Mouse (Mus musculus) E14TG2a.4 (cell line): ENCODE data around the gene Atxn10.
A peak's percentile ranks its signal among the peaks of the same experiment; 100 is the strongest.

Experiments used
- H3K27me3 ChIP-seq: 2 replicates; pipeline ENCODE4 v1.6.1; 2014; ENCODE audit warnings: low read length, control low read depth; ENCODE audit not compliant: insufficient read depth
- H3K36me3 ChIP-seq: 2 replicates; pipeline ENCODE4 v1.6.1; 2014; ENCODE audit warnings: low read length, control low read depth; ENCODE audit not compliant: insufficient read depth
- H3K4me1 ChIP-seq: replicated peaks from 2 replicates; pipeline ENCODE4 v1.6.1; 2014; ENCODE audit warnings: low read depth, low read length, control low read depth
- H3K4me3 ChIP-seq: replicated peaks from 2 replicates; pipeline ENCODE4 v1.5.1; 2014; ENCODE audit warnings: mild to moderate bottlenecking, low read length
- H3K9me3 ChIP-seq: 2 replicates; pipeline ENCODE4 v1.6.1; 2014; ENCODE audit warnings: low read length, control low read depth
- CTCF ChIP-seq: conservative IDR thresholded peaks from 2 replicates; pipeline ENCODE4 v1.5.1; 2014; ENCODE audit warnings: low read length
- NANOG ChIP-seq: IDR thresholded peaks from 2 replicates; pipeline ENCODE4 v1.6.1; 2014; ENCODE audit warnings: borderline replicate concordance, low read length, mixed read lengths
- POU5F1 ChIP-seq: IDR thresholded peaks from 2 replicates; pipeline ENCODE4 v1.6.1; 2014; ENCODE audit warnings: low read length, borderline replicate concordance

The Atxn10 gene

DNA sequence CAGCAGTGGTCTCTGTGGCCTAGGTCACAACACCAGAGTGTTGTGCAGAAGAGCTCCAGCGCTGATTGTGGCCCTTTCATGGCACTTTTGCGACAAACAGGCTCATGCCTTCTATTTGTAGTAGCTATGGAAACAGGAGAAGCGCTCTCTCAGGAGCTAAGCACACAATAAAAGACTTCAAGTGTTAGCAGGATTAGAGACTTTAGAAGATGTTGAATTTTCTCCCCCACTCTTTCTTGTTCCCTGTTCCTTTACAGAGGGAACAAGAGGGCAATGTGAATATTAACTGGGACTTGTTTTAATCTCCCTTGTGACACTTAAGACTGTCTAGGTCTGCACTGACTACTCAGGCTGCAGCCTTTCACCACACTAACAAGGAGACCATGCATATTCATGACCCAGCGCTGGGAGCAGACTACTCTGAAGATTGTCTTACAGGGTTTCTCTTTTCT is 122.6 kb downstream of the Atxn10 start:
- TF ChIP-seq NANOG (no peak), CTCF (no peak), POU5F1 (peak; percentile 88)
- Histone ChIP-seq H3K9me3 (no peaks in the 10 kb centered on the region), H3K27me3 (no peaks in the 10 kb centered on the region)

DNA sequence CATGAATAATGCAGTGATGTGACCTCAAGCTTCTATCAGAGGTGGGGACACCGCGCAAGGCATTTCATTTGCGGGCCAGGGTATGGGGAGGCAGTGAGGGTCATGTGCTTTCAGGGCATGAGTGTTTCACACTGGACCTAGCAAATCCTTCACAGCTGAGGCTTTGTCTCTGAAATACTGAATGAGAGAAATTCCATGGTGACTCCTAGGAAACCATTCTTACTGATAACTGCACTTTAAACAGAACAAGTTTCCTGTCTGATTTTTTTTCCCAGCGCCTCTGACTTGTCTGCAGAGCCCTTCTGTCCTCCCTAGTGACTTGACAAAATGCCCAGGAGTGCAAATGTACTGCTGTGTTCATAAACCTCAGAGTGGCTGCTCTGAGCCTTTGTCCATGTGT is 125.5 kb downstream of the Atxn10 start:
- Histone ChIP-seq H3K9me3 (no peaks in the 10 kb centered on the region), H3K36me3 (peaks cover 94% of the 10 kb centered on the region)
- TF ChIP-seq POU5F1: no peak
- no peak for TF ChIP-seq NANOG
- no peak for TF ChIP-seq CTCF

More for the DNA sequence above, 122.6 kb downstream of the Atxn10 start:
- Histone ChIP-seq H3K4me3 (no peak overlapping the region), H3K36me3 (peaks cover 97% of the 10 kb centered on the region), H3K4me1 (peaks cover 29% of the 10 kb centered on the region)

DNA sequence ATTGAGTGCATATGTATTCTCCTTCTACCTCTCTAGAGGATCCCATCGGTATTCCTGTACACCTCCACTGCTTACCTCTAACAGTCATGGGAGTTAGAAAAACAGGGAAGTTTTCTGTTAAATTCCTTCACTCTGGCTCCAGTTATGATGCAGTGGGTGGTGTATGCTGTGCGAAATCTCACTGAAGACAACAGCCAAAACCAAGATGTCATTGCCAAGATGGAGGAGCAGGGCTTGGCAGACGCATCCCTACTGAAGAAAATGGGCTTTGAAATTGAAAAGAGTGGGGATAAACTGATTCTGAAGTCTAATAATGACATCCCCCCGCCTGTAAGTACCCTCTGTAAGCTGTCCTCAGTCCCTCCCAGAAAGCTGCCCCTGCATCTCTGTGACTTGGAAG is 126.1 kb downstream of the Atxn10 start:
- Histone ChIP-seq H3K36me3 (peaks cover 94% of the 10 kb centered on the region), H3K4me3 (no peak overlapping the region), H3K27me3 (no peaks in the 10 kb centered on the region), H3K9me3 (no peaks in the 10 kb centered on the region), H3K4me1 (peaks cover 34% of the 10 kb centered on the region)
- TF ChIP-seq POU5F1: no peak
- no peak for TF ChIP-seq NANOG
- no peak for TF ChIP-seq CTCF

More for the DNA sequence above, 125.5 kb downstream of the Atxn10 start:
- no peak overlapping the region for H3K4me3 ChIP-seq
- no peaks in the 10 kb centered on the region for H3K27me3 ChIP-seq
- peaks cover 34% of the 10 kb centered on the region for H3K4me1 ChIP-seq

DNA sequence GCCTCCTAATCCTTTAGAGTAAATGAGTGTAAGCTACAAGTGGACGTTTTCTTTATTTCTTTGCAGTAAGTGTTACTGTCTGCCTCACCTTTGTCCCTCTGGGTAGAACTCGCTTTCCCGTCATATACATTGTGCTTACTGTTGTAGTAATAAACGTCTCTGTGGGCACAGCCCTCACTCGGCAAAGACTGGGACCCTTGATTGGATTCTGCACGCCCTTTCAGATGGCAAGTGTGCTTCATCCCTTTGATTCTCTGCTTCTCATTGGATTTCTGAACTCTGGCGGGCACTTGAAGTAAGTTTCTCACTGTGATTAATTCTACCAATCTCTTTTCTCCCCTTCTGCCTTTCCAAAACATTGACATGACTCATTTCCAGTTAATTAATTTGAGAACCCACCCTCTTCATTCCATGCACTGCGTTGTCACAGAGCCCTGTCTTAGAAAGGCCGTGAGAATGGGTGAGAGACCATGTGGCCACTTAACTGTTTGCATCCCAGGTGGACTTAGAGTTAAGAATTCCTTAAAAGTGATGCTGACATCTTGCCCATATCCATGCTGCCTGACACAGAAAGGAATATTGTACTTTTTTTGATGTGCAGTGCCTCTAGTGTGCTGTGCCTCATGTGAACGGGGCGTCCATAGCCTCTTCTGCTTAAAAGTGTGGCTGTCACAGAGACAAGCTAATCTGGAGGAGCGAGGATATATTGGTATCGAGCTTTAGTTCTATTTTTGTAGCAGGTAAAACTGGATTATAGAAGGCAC is 127.2 kb downstream of the Atxn10 start:
- no peaks in the 10 kb centered on the region for H3K9me3 ChIP-seq
- H3K27me3 ChIP-seq: no peaks in the 10 kb centered on the region
- TF ChIP-seq POU5F1 (no peak), CTCF (no peak), NANOG (no peak)
- H3K4me3 ChIP-seq: no peak overlapping the region
- peaks cover 94% of the 10 kb centered on the region for H3K36me3 ChIP-seq
- peaks cover 33% of the 10 kb centered on the region for H3K4me1 ChIP-seq

DNA sequence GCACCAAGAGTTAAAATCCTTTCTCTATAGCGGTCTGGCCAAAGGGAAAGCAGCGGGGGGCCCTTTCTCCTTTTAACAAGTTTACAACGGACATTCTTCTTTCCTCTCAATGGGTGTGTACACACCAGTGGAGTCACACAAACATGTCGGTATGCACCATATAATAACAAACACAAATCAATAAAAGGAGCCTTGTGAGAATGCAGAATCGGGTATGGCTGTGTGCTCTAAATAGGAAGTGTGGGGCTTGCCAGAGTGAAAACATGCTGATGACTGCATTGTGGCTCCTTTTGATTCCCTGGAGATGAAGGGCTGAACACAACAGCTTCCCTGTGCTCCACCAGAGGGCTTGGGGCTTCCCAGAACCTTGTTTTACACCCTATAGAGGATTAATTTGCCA is 128.1 kb downstream of the Atxn10 start:
- no peaks in the 10 kb centered on the region for H3K9me3 ChIP-seq
- TF ChIP-seq CTCF: no peak
- TF ChIP-seq NANOG: no peak
- no peak for TF ChIP-seq POU5F1
- no peak overlapping the region for H3K4me3 ChIP-seq
- H3K4me1 ChIP-seq: peaks cover 29% of the 10 kb centered on the region
- peaks cover 94% of the 10 kb centered on the region for H3K36me3 ChIP-seq
- H3K27me3 ChIP-seq: no peaks in the 10 kb centered on the region

DNA sequence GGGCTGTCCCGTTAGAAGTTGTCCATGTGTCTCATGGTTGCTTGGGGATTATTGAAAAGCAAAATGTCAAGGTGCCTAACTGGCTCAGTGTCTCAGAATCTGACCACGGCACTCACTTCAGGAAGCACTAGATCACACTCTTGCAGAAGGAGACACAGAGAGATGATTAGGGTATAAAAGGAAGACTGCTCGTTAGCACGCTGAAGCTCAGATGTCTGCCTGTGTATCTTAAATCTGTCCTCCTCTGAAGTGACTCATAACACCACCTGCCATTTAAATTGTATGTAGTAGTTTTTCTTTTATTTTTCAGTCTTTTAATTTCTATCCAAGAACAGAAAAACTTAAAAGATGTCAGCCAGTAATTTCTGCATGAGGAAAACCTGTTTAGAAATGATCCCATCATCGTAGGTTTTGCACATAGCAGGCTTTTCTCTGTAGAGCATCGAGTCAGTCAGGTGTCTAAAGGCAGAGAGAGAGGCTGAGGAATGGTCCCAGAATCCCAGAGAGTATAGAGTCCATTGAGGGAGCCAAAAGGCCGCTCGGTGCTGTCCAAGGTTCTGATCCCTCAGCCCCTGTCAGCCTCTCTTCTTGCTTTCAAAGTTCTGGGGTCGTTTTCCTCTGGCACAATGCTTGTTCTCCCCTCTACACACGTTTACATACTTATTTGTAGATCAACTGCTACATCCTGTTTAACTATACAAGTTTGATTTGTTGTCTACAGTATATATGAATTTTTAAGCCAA is 128.9 kb downstream of the Atxn10 start:
- Histone ChIP-seq H3K4me3 (no peak overlapping the region), H3K9me3 (no peaks in the 10 kb centered on the region), H3K36me3 (peaks cover 94% of the 10 kb centered on the region), H3K4me1 (peaks cover 29% of the 10 kb centered on the region), H3K27me3 (no peaks in the 10 kb centered on the region)
- TF ChIP-seq POU5F1: no peak
- TF ChIP-seq CTCF: no peak
- TF ChIP-seq NANOG: no peak

DNA sequence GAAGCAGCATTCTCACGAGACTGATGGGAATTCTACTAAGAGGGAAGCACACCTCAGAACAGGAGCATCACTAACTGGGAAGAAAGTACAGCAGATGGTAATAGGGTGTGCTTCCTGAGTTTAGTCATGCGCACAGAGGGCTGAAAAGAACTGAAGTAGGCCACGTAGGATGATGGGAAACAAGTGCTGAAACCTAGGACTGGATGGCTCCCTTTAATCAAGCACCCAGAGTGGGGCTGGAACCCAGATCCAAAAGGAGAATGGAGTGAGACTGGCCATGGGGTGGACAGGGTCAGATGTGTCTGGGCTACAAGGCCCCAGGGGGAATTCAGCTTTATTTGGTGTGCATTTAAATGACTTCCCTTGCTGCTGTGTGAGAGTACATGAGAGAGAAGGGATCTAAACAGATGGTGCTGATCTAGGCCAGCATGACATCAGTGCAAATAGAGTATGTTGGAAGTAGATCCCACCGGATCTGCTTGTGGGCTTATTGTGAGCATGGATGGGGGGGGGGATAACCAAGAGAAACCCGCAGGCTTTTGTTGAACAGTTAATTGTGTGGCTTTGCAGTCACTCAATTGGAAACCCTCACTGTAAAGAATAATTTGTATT is 130.5 kb downstream of the Atxn10 start:
- Histone ChIP-seq H3K36me3 (peaks cover 80% of the 10 kb centered on the region), H3K4me1 (peaks cover 29% of the 10 kb centered on the region), H3K4me3 (no peak overlapping the region), H3K27me3 (no peaks in the 10 kb centered on the region), H3K9me3 (no peaks in the 10 kb centered on the region)
- no peak for TF ChIP-seq NANOG
- TF ChIP-seq POU5F1: no peak
- no peak for TF ChIP-seq CTCF

DNA sequence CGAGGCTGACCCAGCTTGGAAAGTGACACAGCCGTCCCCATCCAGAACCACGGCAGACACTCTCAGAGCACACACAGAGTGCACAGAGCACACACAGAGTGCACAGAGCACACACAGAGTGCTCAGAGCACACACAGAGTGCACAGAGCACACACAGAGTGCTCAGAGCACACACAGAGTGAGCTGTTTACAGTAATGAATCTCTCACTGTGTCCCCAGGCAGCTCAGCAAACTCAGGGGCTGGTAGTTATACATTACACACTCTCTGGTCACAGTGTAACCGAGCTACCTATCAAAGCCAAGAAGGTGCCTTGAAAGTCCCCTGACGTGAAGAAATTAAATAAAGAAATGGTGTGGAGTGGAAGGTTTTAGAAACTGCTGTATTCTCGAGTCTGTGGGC is 133.4 kb downstream of the Atxn10 start:
- H3K36me3 ChIP-seq: peaks cover 52% of the 10 kb centered on the region
- H3K27me3 ChIP-seq: no peaks in the 10 kb centered on the region
- TF ChIP-seq NANOG: no peak
- TF ChIP-seq CTCF: no peak
- TF ChIP-seq POU5F1: no peak
- no peaks in the 10 kb centered on the region for H3K9me3 ChIP-seq
- H3K4me3 ChIP-seq: no peak overlapping the region
- peaks cover 5% of the 10 kb centered on the region for H3K4me1 ChIP-seq

DNA sequence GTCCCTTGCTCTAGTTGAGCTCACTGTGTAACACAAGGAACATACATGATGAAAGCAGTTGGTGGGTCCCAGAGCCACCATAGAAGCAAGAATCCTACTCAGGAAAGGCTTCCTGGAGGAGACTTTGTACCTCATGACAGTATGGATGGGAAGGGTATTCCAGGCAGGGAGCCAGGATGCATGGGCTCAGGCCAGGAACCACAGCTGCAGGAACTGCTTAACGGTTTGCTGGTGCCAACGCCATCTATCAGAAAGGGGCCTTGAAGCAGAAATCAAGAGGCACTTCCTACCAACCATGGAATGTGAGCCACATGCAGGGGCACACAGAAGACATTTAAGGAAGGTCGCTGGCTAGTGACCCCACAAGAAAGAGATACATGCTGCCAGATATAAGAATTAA is 138.7 kb downstream of the Atxn10 start:
- Histone ChIP-seq H3K36me3 (peaks cover 4% of the 10 kb centered on the region), H3K9me3 (no peaks in the 10 kb centered on the region), H3K4me1 (peaks cover 13% of the 10 kb centered on the region), H3K27me3 (peaks cover 5% of the 10 kb centered on the region; the same call in 1 of the 2 replicates), H3K4me3 (no peak overlapping the region)
- TF ChIP-seq POU5F1 (no peak), NANOG (no peak), CTCF (no peak)
